Mouse (Mus musculus) kidney, embryonic 15.5 days (tissue): Measurements from ENCODE around the gene Higd1c. TPM values are rescaled to one million over a fixed set of nuclear protein-coding genes. Genes with fewer than 3 reads are reported as not detected.
A peak's percentile ranks its signal among the peaks of the same experiment; 100 is the strongest.
"Not testable (repeated sequence)": the region's sequence is repeated elsewhere in the genome, so short reads cannot be mapped to it uniquely, and the experiment has no call there.

Source experiments
- ATAC-seq: fragments of 200-750 bp; cut with Nextera tagmentation; replicated peaks from 2 replicates; pipeline ENCODE4 v1.8.0; 2017; ENCODE audit warnings: moderate TSS enrichment; ENCODE audit not compliant: low FRiP score
- H3K27ac ChIP-seq: fragments of 300-500 bp; sonication (generic); 2 replicates; pipeline ENCODE4 v1.5.1; 2015; ENCODE audit warnings: mild to moderate bottlenecking, inconsistent platforms
- H3K27me3 ChIP-seq: fragments of 300-500 bp; sonication (generic); 2 replicates; pipeline ENCODE4 v1.6.1; 2015; ENCODE audit warnings: inconsistent platforms
- H3K36me3 ChIP-seq: fragments of 300-500 bp; sonication (generic); 2 replicates; pipeline ENCODE4 v1.6.1; 2015; ENCODE audit warnings: inconsistent platforms
- H3K4me1 ChIP-seq: fragments of 300-500 bp; sonication (generic); 2 replicates; pipeline ENCODE4 v1.6.1; 2015; ENCODE audit warnings: inconsistent platforms
- H3K4me2 ChIP-seq: fragments of 300-500 bp; sonication (generic); 2 replicates; pipeline ENCODE4 v1.6.1; 2015; ENCODE audit warnings: moderate library complexity, mild to moderate bottlenecking, inconsistent platforms
- H3K4me3 ChIP-seq: fragments of 300-500 bp; sonication (generic); replicated peaks from 2 replicates; pipeline ENCODE4 v1.5.1; 2015; ENCODE audit warnings: mild to moderate bottlenecking, inconsistent platforms
- H3K9ac ChIP-seq: fragments of 300-500 bp; sonication (generic); 2 replicates; pipeline ENCODE4 v1.6.1; 2015; ENCODE audit warnings: mild to moderate bottlenecking, inconsistent platforms
- H3K9me3 ChIP-seq: fragments of 300-500 bp; sonication (generic); replicated peaks from 2 replicates; pipeline ENCODE4 v1.6.1; 2016; ENCODE audit warnings: inconsistent platforms
- WGBS: fragments of 180-500 bp; shearing (Covaris S2); methylation state at CpG from one replicate; pipeline ENCODE4 v1.1.7; 2015; ENCODE audit warnings: mixed read lengths; 5-methylcytosine and 5-hydroxymethylcytosine counted together
- polyA plus RNA-seq: library from polyadenylated mRNA; unstranded; fragments of >200 nt; fragmentation: Nextera tagmentation; extraction: Ambion mirVana; gene quantifications from 2 replicates; pipeline ENCODE4 v1.2.1, GENCODE M21; 2015

The Higd1c gene
- polyA plus RNA-seq, 1 experiment from 2014 or later: 1.7 TPM

GRCm38 (mm10) chr15:100415684-100416083, 51.3 kb downstream of the Higd1c start:
- peaks cover 8% of the 10 kb centered on the region; the same call in 1 of the 2 replicates for H3K36me3 ChIP-seq
- WGBS: 90% methylated on average over 8 of the region's 8 CpGs
- H3K27ac ChIP-seq: no peak overlapping the region
- H3K27me3 ChIP-seq: no peaks in the 10 kb centered on the region
- no peak for ATAC-seq
- H3K4me2 ChIP-seq: no peak overlapping the region
- peaks cover 75% of the 10 kb centered on the region for H3K4me1 ChIP-seq
- no peak overlapping the region for H3K9ac ChIP-seq
- H3K9me3 ChIP-seq: no peaks in the 10 kb centered on the region
- H3K4me3 ChIP-seq: no peak overlapping the region

GRCm38 (mm10) chr15:100417854-100418450, 53.6 kb downstream of the Higd1c start:
- H3K4me1 ChIP-seq: peaks cover 76% of the 10 kb centered on the region

GRCm38 (mm10) chr15:100419311-100419710, 55.0 kb downstream of the Higd1c start:
- no peak for ATAC-seq
- Histone ChIP-seq H3K9ac (0 out of 2 replicates have a peak overlapping the region, but pooled peaks have one; percentile 33), H3K4me2 (peak overlapping the region; percentile 12; the same call in 1 of the 2 replicates), H3K9me3 (no peaks in the 10 kb centered on the region), H3K4me3 (no peak overlapping the region; the same call in 1 of the 2 replicates), H3K4me1 (peaks cover 77% of the 10 kb centered on the region), H3K27me3 (peaks cover 7% of the 10 kb centered on the region; the same call in 1 of the 2 replicates), H3K27ac (peak overlapping the region; percentile 74), H3K36me3 (no peaks in the 10 kb centered on the region)
- 51% methylated on average over 8 of the region's 8 CpGs for WGBS

More at GRCm38 (mm10) chr15:100417854-100418450, 53.6 kb downstream of the Higd1c start:
- H3K4me3 ChIP-seq: no peak overlapping the region
- ATAC-seq: no peak
- 0 out of 2 replicates have a peak overlapping the region, but pooled peaks have one; percentile 15 for H3K4me2 ChIP-seq
- H3K36me3 ChIP-seq: no peaks in the 10 kb centered on the region
- no peaks in the 10 kb centered on the region for H3K27me3 ChIP-seq
- 65% methylated on average over 9 of the region's 9 CpGs for WGBS
- peak overlapping the region; percentile 64 for H3K27ac ChIP-seq
- no peaks in the 10 kb centered on the region for H3K9me3 ChIP-seq
- H3K9ac ChIP-seq: no peak overlapping the region

- peaks cover 9% of the 10 kb centered on the region; the same call in 1 of the 2 replicates for H3K27me3 ChIP-seq
- H3K9me3 ChIP-seq: no peaks in the 10 kb centered on the region
- 0 out of 2 replicates have a peak overlapping the region, but pooled peaks have one; percentile 33 for H3K9ac ChIP-seq
- peak overlapping the region; percentile 97 for H3K4me2 ChIP-seq
- peak overlapping the region; percentile 3; the same call in 1 of the 2 replicates for H3K4me3 ChIP-seq
- 0 out of 2 replicates have a peak, but pooled peaks have one; percentile 22 for ATAC-seq
- H3K4me1 ChIP-seq: peaks cover 75% of the 10 kb centered on the region
- WGBS: 53% methylated on average over 9 of the region's 9 CpGs
- H3K36me3 ChIP-seq: no peaks in the 10 kb centered on the region
- peak overlapping the region; percentile 74 for H3K27ac ChIP-seq
Observed at GRCm38 (mm10) chr15:100419901-100420745, 55.8 kb downstream of the Higd1c start.

GRCm38 (mm10) chr15:100421059-100421757, 56.9 kb downstream of the Higd1c start:
- peak overlapping the region; percentile 92 for H3K4me3 ChIP-seq
- no peaks in the 10 kb centered on the region for H3K9me3 ChIP-seq
- H3K27me3 ChIP-seq: peaks cover 15% of the 10 kb centered on the region; the same call in 1 of the 2 replicates
- peaks cover 73% of the 10 kb centered on the region for H3K4me1 ChIP-seq
- peak overlapping the region; percentile 82 for H3K27ac ChIP-seq
- H3K36me3 ChIP-seq: no peaks in the 10 kb centered on the region
- WGBS: 18% methylated on average over 8 of the region's 8 CpGs
- H3K9ac ChIP-seq: peak overlapping the region; percentile 36
- peak overlapping the region; percentile 97 for H3K4me2 ChIP-seq
- ATAC-seq: no peak

GRCm38 (mm10) chr15:100421758-100422197, 57.4 kb downstream of the Higd1c start, which contains the start of gene Gm5475:
Gene Gm5475 (plus strand): TSS chr15:100422147.
- not testable (repeated sequence) for ATAC-seq
- peak within 1 kb of the TSS; percentile 82 for H3K27ac ChIP-seq
- WGBS: 22% methylated on average over 3 of the region's 3 CpGs

GRCm38 (mm10) chr15:100422476-100422875, 58.1 kb downstream of the Higd1c start:
- ATAC-seq: peak; percentile 66
- peaks cover 15% of the 10 kb centered on the region; the same call in 1 of the 2 replicates for H3K27me3 ChIP-seq
- H3K4me2 ChIP-seq: peak overlapping the region; percentile 97
- H3K36me3 ChIP-seq: no peaks in the 10 kb centered on the region
- peak overlapping the region; percentile 60 for H3K27ac ChIP-seq
- no peaks in the 10 kb centered on the region for H3K9me3 ChIP-seq
- peak overlapping the region; percentile 89 for H3K9ac ChIP-seq
- WGBS: under 1% methylated on average over 36 of the region's 44 CpGs
- peak overlapping the region; percentile 92 for H3K4me3 ChIP-seq
- peaks cover 64% of the 10 kb centered on the region for H3K4me1 ChIP-seq

More at GRCm38 (mm10) chr15:100421758-100422197, 57.4 kb downstream of the Higd1c start, which contains the start of gene Gm5475:
- H3K9me3 ChIP-seq, H3K36me3 ChIP-seq: not testable (repeated sequence)
- Histone ChIP-seq H3K27me3 (peaks cover 15% of the 10 kb centered on the region; the same call in 1 of the 2 replicates), H3K9ac (peak within 1 kb of the TSS; percentile 89), H3K4me3 (peak within 1 kb of the TSS; percentile 92), H3K4me2 (peak within 1 kb of the TSS; percentile 97), H3K4me1 (peaks cover 70% of the 10 kb centered on the region)

GRCm38 (mm10) chr15:100422899-100423860, 58.8 kb downstream of the Higd1c start:
- Histone ChIP-seq H3K27ac (peak overlapping the region; percentile 81), H3K4me3 (peak overlapping the region; percentile 92), H3K27me3 (peaks cover 15% of the 10 kb centered on the region; the same call in 1 of the 2 replicates), H3K36me3 (no peaks in the 10 kb centered on the region), H3K9ac (peak overlapping the region; percentile 89), H3K4me2 (peak overlapping the region; percentile 97), H3K9me3 (no peaks in the 10 kb centered on the region), H3K4me1 (peaks cover 61% of the 10 kb centered on the region)
- under 1% methylated on average over 65 of the region's 65 CpGs for WGBS
- ATAC-seq: peak; percentile 97

GRCm38 (mm10) chr15:100423916-100424315, 59.6 kb downstream of the Higd1c start:
- Histone ChIP-seq H3K36me3 (no peaks in the 10 kb centered on the region), H3K4me3 (peak overlapping the region; percentile 92), H3K4me1 (peaks cover 57% of the 10 kb centered on the region), H3K9ac (peak overlapping the region; percentile 59), H3K27ac (peak overlapping the region; percentile 81), H3K27me3 (peaks cover 15% of the 10 kb centered on the region; the same call in 1 of the 2 replicates), H3K9me3 (no peaks in the 10 kb centered on the region), H3K4me2 (peak overlapping the region; percentile 97)
- ATAC-seq: no peak
- WGBS: 3% methylated on average over 14 of the region's 14 CpGs

- Histone ChIP-seq H3K4me2 (peak within 1 kb of the TSS; percentile 97), H3K27me3 (peaks cover 15% of the 10 kb centered on the region; the same call in 1 of the 2 replicates), H3K27ac (peak within 1 kb of the TSS; percentile 81), H3K4me3 (peak within 1 kb of the TSS; percentile 92), H3K4me1 (peaks cover 50% of the 10 kb centered on the region), H3K36me3 (no peaks in the 10 kb centered on the region), H3K9ac (peak within 1 kb of the TSS; percentile 59), H3K9me3 (no peaks in the 10 kb centered on the region)
- no peak for ATAC-seq
- 18% methylated on average over 17 of the region's 17 CpGs for WGBS
Observed at GRCm38 (mm10) chr15:100424396-100425122, 60.2 kb downstream of the Higd1c start, which contains the start of gene Slc11a2. Gene Slc11a2 (minus strand): TSS chr15:100425072.
